Mouse (Mus musculus) small intestine, adult 2 months (tissue): ENCODE measurements around the gene Il21r.

ENCODE experiments used
- CTCF ChIP-seq: fragments of 200-500 bp; IDR thresholded peaks from 2 replicates; pipeline ENCODE4 v1.5.1; 2012; ENCODE audit warnings: low read depth, mild to moderate bottlenecking, control low read depth, inconsistent platforms, low read length, moderate library complexity, mixed read lengths; ENCODE audit not compliant: insufficient replicate concordance, insufficient read length; ENCODE audit errors: extremely low read depth
- POLR2A ChIP-seq: fragments of 200-500 bp; IDR thresholded peaks from 2 replicates; pipeline ENCODE4 v1.6.1; 2012; ENCODE audit warnings: low read depth, mild to moderate bottlenecking, control low read depth, inconsistent platforms, low read length, moderate library complexity

DNA sequence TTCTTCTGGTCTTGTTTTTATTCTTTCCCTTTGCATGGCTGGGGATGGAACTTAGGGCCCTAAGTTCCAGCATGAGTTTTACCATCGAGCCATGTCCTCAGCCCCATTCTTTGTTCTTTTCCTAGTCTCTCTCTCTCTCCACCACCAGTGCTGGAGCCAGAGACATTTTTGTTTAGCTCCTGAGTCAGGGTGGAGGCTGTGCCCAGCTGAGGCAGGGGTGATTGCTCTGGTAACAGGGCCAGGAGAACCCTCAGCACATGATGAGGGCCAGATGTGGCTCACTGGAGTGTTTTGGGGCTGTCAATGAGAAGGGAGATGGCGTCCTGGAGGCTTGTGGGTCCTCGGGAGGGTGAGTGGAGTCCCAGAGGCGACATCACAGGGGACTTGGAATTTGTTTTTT, 40.8 kb upstream of the Il21r start:
- TF ChIP-seq POLR2A (no peak), CTCF (no peak)
